Mouse (Mus musculus) urinary bladder, postnatal 14 days (tissue): ENCODE measurements around the gene Stmn1.

Experiments
- DNase-seq: peaks from one replicate; pipeline ENCODE4 v3.0.0; 2021; ENCODE audit warnings: low spot score

Gene Stmn1

GRCm38 (mm10) chr4:134514309-134514930 is 46.3 kb downstream of the Stmn1 start:
- DNase-seq = peak; percentile 50

- DNase-seq = no peak
Observed at GRCm38 (mm10) chr4:134515614-134516013, 47.5 kb downstream of the Stmn1 start.

DNA sequence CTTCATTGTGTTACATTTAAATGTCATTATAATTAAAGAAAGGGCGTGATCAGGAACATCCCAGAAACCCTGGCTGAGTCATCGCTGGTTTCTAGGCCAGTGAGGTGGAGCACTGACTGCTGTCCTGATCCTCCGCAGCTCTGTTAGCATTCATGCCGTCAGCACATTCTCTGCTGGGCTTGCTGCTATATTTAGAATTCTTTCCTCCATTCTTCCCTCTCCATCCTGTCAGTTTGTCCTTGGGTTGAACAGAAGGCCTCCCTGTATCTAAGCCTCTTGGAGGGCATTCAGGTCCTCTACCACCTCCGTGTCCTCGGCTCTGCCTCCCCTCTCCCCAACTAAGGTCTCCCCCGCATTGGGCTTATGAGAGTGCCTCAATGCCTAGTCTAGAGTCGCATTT is 48.9 kb downstream of the Stmn1 start:
- DNase-seq = peak; percentile 67

DNA sequence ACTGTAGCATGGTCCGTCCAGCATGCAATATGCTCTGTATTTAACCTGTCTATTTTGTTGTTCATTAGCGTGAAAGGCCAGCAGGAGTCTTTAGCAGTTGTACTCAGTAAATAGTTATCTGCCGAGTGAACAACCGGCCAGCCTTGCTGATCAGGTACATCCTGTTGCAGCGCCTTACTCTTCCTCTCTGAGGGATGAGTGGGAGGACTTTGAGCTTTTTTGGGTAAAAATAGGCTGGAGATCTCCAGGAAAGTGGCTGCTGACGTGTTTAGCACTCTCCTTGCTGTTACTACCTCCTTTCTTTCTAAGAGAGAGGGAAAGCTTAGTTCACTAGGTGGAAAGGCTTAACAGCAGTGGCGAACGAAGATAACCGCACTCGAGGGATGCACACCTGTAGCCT is 49.6 kb downstream of the Stmn1 start:
- no peak for DNase-seq

DNA sequence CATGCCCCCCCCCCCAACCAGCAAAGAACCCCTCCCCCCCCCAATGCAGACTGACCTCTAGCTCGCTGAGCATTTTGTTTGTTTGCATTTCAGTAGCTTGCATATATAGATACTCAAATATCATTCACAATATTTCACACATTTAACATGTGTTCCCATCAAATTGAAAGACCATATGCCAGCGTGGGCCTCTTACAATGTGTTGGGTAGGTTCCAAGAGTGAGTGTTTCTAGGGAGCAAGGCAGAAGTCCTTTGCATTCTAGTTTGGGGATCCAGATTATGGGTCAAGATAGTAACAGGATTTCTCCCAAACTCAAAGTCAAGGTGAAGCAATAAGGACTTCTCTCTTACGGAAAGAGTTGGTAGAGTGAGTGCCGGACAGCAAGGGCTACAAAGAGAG is 50.4 kb downstream of the Stmn1 start:
- DNase-seq = no peak

- no peak for DNase-seq
Observed at GRCm38 (mm10) chr4:134519281-134519680, 51.2 kb downstream of the Stmn1 start.
